Mouse (Mus musculus): ENCODE measurements at regions not wholly inside any gene's neighbourhood (a gene's known extent, or its start where the extent isn't known, plus 50 kb on each side); places are given as distances from the start of the nearest gene placed in this dataset.

DNA sequence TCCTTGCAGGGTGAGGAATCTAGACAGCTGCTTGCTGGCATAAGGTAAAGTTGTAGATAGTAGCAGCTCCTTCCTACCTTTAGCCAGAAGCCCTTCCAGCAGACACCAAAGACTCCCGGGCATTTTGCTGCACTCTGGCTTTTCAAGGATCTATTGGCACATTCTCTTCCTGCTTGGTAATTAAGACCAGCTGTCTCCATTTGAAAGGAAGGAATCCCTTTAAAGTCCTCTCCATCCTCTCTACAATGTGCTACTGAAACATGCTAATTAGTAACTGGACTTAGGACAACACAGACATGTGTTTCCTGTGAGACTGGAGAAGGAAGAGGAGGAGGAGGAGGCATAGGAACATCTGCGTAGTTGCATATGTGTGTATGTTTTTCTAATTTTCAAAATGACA is 189.3 kb downstream of the Csl start:
- Histone ChIP-seq H3K9ac (no peak overlapping the region), H3K27me3 (no peaks in the 10 kb centered on the region), H3K36me3 (no peaks in the 10 kb centered on the region), H3K27ac (no peak overlapping the region), H3K4me2 (no peak overlapping the region), H3K4me3 (replicated peaks) (no peak overlapping the region), H3K4me1 (replicated peaks) (no peaks in the 10 kb centered on the region), H3K9me3 (replicated peaks) (no peaks in the 10 kb centered on the region)
- ATAC-seq (ENCODE audit: low read depth) (no peak), DNase-seq (no peak)
- WGBS (ENCODE audit: insufficient replicate concordance): 50% methylated on average over 2 of the region's 2 CpGs

- 68% methylated on average over 14 of the region's 14 CpGs for WGBS (ENCODE audit: insufficient replicate concordance)
- Histone ChIP-seq H3K9me3 (replicated peaks) (no peaks in the 10 kb centered on the region), H3K4me1 (replicated peaks) (no peaks in the 10 kb centered on the region), H3K36me3 (no peaks in the 10 kb centered on the region), H3K4me2 (no peak overlapping the region), H3K27ac (no peak overlapping the region), H3K27me3 (no peaks in the 10 kb centered on the region), H3K9ac (no peak overlapping the region), H3K4me3 (replicated peaks) (no peak overlapping the region)
- ATAC-seq (ENCODE audit: low read depth) (no peak), DNase-seq (no peak)
Measured at GRCm38 (mm10) chr10:99573997-99574396, 185.5 kb downstream of the Csl start.

DNA sequence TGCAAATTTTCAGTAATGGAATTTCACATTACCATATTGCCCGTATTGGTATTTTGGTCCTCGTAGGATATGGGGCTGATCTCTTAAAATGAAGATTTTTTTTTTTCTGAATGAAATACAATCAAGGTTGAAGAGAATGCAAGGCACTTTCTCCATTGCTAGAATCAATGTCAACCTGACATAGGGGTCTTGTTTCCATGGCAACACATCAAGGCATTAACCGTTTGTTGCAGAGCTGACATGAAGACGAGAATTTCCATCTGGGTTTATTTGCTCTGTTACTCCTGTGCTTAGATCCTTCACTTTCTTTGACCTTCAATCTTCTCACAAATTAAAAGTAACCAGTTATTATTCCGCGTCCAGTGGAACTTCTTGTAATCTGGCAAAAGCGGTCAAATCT is 184.2 kb downstream of the Csl start:
- Histone ChIP-seq H3K27me3 (no peaks in the 10 kb centered on the region), H3K4me2 (no peak overlapping the region), H3K4me3 (replicated peaks) (no peak overlapping the region), H3K27ac (no peak overlapping the region), H3K36me3 (no peaks in the 10 kb centered on the region), H3K9ac (no peak overlapping the region), H3K4me1 (replicated peaks) (no peaks in the 10 kb centered on the region), H3K9me3 (replicated peaks) (no peaks in the 10 kb centered on the region)
- no peak for ATAC-seq (ENCODE audit: low read depth)
- DNase-seq: no peak
- WGBS (ENCODE audit: insufficient replicate concordance): 76% methylated on average over 7 of the region's 7 CpGs

DNA sequence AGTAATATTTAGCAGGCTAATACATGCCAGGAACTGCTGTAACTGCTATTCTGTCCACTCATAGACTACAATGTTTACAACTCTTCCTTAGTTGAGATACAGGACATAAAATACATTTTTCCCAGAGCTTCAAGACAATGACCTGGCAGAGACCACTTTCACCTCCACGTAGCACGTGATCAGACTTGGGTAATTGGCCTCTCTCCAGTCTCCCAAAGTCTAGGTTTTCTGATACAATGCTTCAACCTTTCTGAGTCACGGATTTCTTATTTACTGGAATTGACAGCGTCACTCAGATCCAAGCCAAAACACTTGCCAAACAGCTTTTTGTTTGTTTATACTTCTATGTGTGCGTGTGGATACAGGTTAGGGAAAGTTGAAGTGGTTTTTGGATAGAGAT is 183.2 kb downstream of the Csl start:
- Histone ChIP-seq H3K27me3 (no peaks in the 10 kb centered on the region), H3K4me1 (replicated peaks) (no peaks in the 10 kb centered on the region), H3K4me2 (no peak overlapping the region), H3K36me3 (no peaks in the 10 kb centered on the region), H3K27ac (no peak overlapping the region), H3K4me3 (replicated peaks) (no peak overlapping the region), H3K9me3 (replicated peaks) (no peaks in the 10 kb centered on the region), H3K9ac (no peak overlapping the region)
- ATAC-seq (ENCODE audit: low read depth) (no peak), DNase-seq (no peak)
- WGBS (ENCODE audit: insufficient replicate concordance): 69% methylated on average over 5 of the region's 5 CpGs

GRCm38 (mm10) chr10:99577041-99577681 is 182.3 kb downstream of the Csl start:
- H3K27ac ChIP-seq: no peak overlapping the region
- no peak overlapping the region for H3K4me2 ChIP-seq
- H3K4me1 ChIP-seq (replicated peaks): no peaks in the 10 kb centered on the region
- H3K9me3 ChIP-seq (replicated peaks): no peaks in the 10 kb centered on the region
- no peaks in the 10 kb centered on the region for H3K36me3 ChIP-seq
- DNase-seq: no peak
- no peak for ATAC-seq (ENCODE audit: low read depth)
- no peaks in the 10 kb centered on the region for H3K27me3 ChIP-seq
- H3K9ac ChIP-seq: no peak overlapping the region
- 21% methylated on average over 12 of the region's 12 CpGs for WGBS (ENCODE audit: insufficient replicate concordance)
- no peak overlapping the region for H3K4me3 ChIP-seq (replicated peaks)

DNA sequence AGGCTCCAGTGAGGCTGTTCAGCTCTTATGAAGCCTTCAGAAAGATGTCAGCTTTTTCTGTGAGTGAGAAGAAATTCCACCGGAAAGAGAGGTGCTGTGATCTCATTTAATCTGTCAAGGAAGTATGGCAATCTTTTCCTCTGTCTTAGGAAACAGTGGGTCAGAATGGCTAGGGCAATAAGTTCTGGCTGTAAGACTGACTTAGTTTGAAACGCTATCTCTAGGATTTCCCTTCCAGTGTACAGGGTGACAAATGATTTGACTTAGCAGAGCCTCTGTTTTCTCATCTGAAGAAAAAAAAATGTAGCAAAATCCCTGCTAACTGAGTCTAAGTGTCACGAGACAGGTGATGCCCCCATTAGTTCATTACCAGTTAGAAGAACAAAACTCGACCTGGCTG is 181.1 kb downstream of the Csl start:
- no peak for ATAC-seq (ENCODE audit: low read depth)
- no peaks in the 10 kb centered on the region for H3K4me1 ChIP-seq (replicated peaks)
- H3K4me2 ChIP-seq: no peak overlapping the region
- H3K9ac ChIP-seq: no peak overlapping the region
- no peak for DNase-seq
- H3K36me3 ChIP-seq: no peaks in the 10 kb centered on the region
- H3K4me3 ChIP-seq (replicated peaks): no peak overlapping the region
- WGBS (ENCODE audit: insufficient replicate concordance): 34% methylated on average over 4 of the region's 4 CpGs
- H3K27me3 ChIP-seq: no peaks in the 10 kb centered on the region
- H3K9me3 ChIP-seq (replicated peaks): no peaks in the 10 kb centered on the region
- no peak overlapping the region for H3K27ac ChIP-seq

DNA sequence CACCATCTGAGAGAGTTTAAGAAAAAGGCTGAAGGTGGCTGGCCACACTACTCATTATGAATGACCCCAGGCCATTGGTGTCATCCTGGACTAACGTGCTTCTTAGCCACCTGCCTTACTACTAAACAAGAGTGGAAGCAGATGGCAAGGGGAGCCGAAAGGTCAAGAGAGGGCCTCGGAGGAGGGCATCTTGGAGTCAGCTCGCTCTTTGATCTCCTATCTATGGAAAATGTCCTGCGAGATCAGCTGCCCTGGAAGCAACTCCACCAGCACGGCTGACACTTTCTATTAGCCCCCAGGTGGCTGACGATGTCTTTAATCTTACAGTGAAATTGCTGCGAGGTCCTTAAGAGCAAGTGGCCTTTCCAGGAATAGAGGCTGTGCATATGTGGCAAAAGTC is 179.3 kb downstream of the Csl start:
- no peaks in the 10 kb centered on the region for H3K27me3 ChIP-seq
- no peaks in the 10 kb centered on the region for H3K9me3 ChIP-seq (replicated peaks)
- no peak overlapping the region for H3K4me3 ChIP-seq (replicated peaks)
- 54% methylated on average over 8 of the region's 8 CpGs for WGBS (ENCODE audit: insufficient replicate concordance)
- H3K4me2 ChIP-seq: no peak overlapping the region
- no peak for ATAC-seq (ENCODE audit: low read depth)
- no peak for DNase-seq
- no peaks in the 10 kb centered on the region for H3K4me1 ChIP-seq (replicated peaks)
- no peak overlapping the region for H3K9ac ChIP-seq
- no peaks in the 10 kb centered on the region for H3K36me3 ChIP-seq
- H3K27ac ChIP-seq: no peak overlapping the region

GRCm38 (mm10) chr10:99581074-99581473 is 178.4 kb downstream of the Csl start:
- DNase-seq: no peak
- Histone ChIP-seq H3K4me1 (replicated peaks) (no peaks in the 10 kb centered on the region), H3K27ac (no peak overlapping the region), H3K9ac (no peak overlapping the region), H3K9me3 (replicated peaks) (no peaks in the 10 kb centered on the region), H3K4me2 (no peak overlapping the region), H3K36me3 (no peaks in the 10 kb centered on the region), H3K27me3 (no peaks in the 10 kb centered on the region), H3K4me3 (replicated peaks) (no peak overlapping the region)
- WGBS (ENCODE audit: insufficient replicate concordance): 34% methylated on average over 8 of the region's 8 CpGs
- ATAC-seq (ENCODE audit: low read depth): no peak

DNA sequence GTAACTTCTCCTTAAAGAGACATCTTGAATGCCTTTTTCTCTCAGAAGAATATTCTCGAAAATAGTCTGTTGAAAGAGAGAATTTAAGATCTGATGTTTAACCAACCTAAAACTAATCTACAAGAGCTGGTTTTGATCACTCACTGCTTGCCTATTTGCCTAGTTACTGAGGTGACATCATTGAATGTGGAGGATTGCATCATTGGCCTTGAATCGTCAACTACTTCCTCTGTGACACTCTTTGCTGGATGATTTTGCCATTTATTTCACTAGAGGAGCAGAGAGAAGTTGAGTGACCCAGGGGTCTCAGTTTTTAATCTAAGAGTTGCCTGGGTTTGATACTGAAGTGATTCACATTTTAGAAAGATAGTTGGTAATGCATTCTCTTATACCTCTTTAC is 174.6 kb downstream of the Csl start:
- Histone ChIP-seq H3K9ac (no peak overlapping the region), H3K4me2 (no peak overlapping the region), H3K4me3 (replicated peaks) (no peak overlapping the region), H3K27me3 (no peaks in the 10 kb centered on the region), H3K9me3 (replicated peaks) (no peaks in the 10 kb centered on the region), H3K36me3 (no peaks in the 10 kb centered on the region), H3K4me1 (replicated peaks) (no peaks in the 10 kb centered on the region), H3K27ac (no peak overlapping the region)
- no peak for ATAC-seq (ENCODE audit: low read depth)
- DNase-seq: no peak
- WGBS (ENCODE audit: insufficient replicate concordance): 37% methylated on average over 2 of the region's 2 CpGs

- Histone ChIP-seq H3K9ac (no peak overlapping the region), H3K36me3 (no peaks in the 10 kb centered on the region), H3K9me3 (replicated peaks) (no peaks in the 10 kb centered on the region), H3K27me3 (no peaks in the 10 kb centered on the region), H3K27ac (no peak overlapping the region), H3K4me1 (replicated peaks) (no peaks in the 10 kb centered on the region), H3K4me2 (no peak overlapping the region), H3K4me3 (replicated peaks) (no peak overlapping the region)
- ATAC-seq (ENCODE audit: low read depth) (no peak), DNase-seq (no peak)
- WGBS (ENCODE audit: insufficient replicate concordance): 21% methylated on average over 9 of the region's 9 CpGs
Measured at GRCm38 (mm10) chr10:99592220-99592619, 167.2 kb downstream of the Csl start.

- ATAC-seq (ENCODE audit: low read depth) (no peak), DNase-seq (no peak)
- 0 out of 2 replicates have a peak, but pooled peaks cover 2% of the 10 kb centered on the region for H3K4me1 ChIP-seq (replicated peaks)
- H3K36me3 ChIP-seq: no peaks in the 10 kb centered on the region
- no peak overlapping the region for H3K4me3 ChIP-seq (replicated peaks)
- no peak overlapping the region for H3K9ac ChIP-seq
- H3K27me3 ChIP-seq: no peaks in the 10 kb centered on the region
- no peaks in the 10 kb centered on the region for H3K9me3 ChIP-seq (replicated peaks)
- no peak overlapping the region for H3K27ac ChIP-seq
- no peak overlapping the region for H3K4me2 ChIP-seq
- WGBS (ENCODE audit: insufficient replicate concordance): 75% methylated on average over 14 of the region's 14 CpGs
Measured at GRCm38 (mm10) chr10:99595659-99596058, 163.8 kb downstream of the Csl start.

All from liver, embryonic 13.5 days (tissue).